In genomic region chr13:21050118-21050517, GRCm38 (mm10) we compare ENCODE assay signal across 13 mouse cellular contexts. TPM values are rescaled to one million over a fixed set of nuclear protein-coding genes. Genes with fewer than 3 reads are reported as not detected.
A peak's percentile ranks its signal among the peaks of the same experiment; 100 is the strongest.
DNase-seq lines count a peak whose midpoint lies in the region; ATAC-seq and TF ChIP-seq lines count a peak whose summit lies in the region.
"Had no signal": no experiment of that assay in that cellular context is flagged by ENCODE, and none has a peak within 500 bp of the region (broad histone marks: within the 10 kb centered on the region; RNA-seq: fewer than 3 reads in every experiment).

No protein-coding gene starts in this region.

- H3K4me1 ChIP-seq in heart, postnatal 0 days (ENCODE audit: control insufficient read depth, insufficient read depth): no peaks in the 10 kb centered on the region
- H3K4me1 ChIP-seq in heart, embryonic 11.5 days (ENCODE audit: control insufficient read depth, insufficient read depth, low read length): no peaks in the 10 kb centered on the region
- no peaks in the 10 kb centered on the region for H3K4me1 ChIP-seq in forebrain, postnatal 0 days (ENCODE audit: insufficient read depth)

- TF ChIP-seq EP300 in heart, postnatal 0 days (IDR thresholded peaks at IDR 0.05; ENCODE audit: low read depth): no peak

- no peak overlapping the region for H3K4me3 ChIP-seq in heart, postnatal 0 days (ENCODE audit: low read depth, low read length)
- no peak overlapping the region for H3K4me3 ChIP-seq in heart, embryonic 11.5 days (ENCODE audit: low read depth, low read length)
- no peak overlapping the region for H3K4me3 ChIP-seq in forebrain, postnatal 0 days (ENCODE audit: low read depth, low read length)
- H3K4me3 ChIP-seq: erythroblast, embryonic 14.5 days had no signal

- no peak overlapping the region for H3K27ac ChIP-seq in heart, postnatal 0 days (ENCODE audit: low read depth)
- no peak overlapping the region for H3K27ac ChIP-seq in heart, embryonic 11.5 days (ENCODE audit: low read depth, low read length)
- H3K27ac ChIP-seq in forebrain, postnatal 0 days (ENCODE audit: low read depth, low read length): no peak overlapping the region

- peak; percentile 34 for TF ChIP-seq CTCF in heart, postnatal 0 days (IDR thresholded peaks at IDR 0.05; ENCODE audit: low read depth)
- peak; percentile 68 for TF ChIP-seq CTCF in forebrain, postnatal 0 days (IDR thresholded peaks at IDR 0.05; ENCODE audit: low read depth)

- WGBS in heart, postnatal 0 days: 39% methylated on average over 1 of the region's 1 CpGs
- WGBS in heart, embryonic 11.5 days (ENCODE audit: insufficient replicate concordance): 53% methylated on average over 1 of the region's 1 CpGs
- 20% methylated on average over 1 of the region's 1 CpGs for WGBS in forebrain, postnatal 0 days

- ATAC-seq in heart, postnatal 0 days (ENCODE audit: insufficient read depth, low read depth): no peak
- no peak for ATAC-seq in heart, embryonic 11.5 days (replicated peaks; ENCODE audit: insufficient number of reproducible peaks, low FRiP score, low TSS enrichment)
- ATAC-seq in forebrain, postnatal 0 days: peak; percentile 75

- no peak overlapping the region for H3K9ac ChIP-seq in heart, postnatal 0 days (replicated peaks; ENCODE audit: low read depth, low read length)
- H3K9ac ChIP-seq in heart, embryonic 11.5 days (ENCODE audit: low read depth, low read length): no peak overlapping the region
- no peak overlapping the region for H3K9ac ChIP-seq in forebrain, postnatal 0 days

- no peaks in the 10 kb centered on the region for H3K9me3 ChIP-seq in heart, postnatal 0 days (replicated peaks; ENCODE audit: control insufficient read depth, low read length)
- no peaks in the 10 kb centered on the region for H3K9me3 ChIP-seq in heart, embryonic 11.5 days (replicated peaks; ENCODE audit: control insufficient read depth, low read length)
- no peaks in the 10 kb centered on the region for H3K9me3 ChIP-seq in forebrain, postnatal 0 days (ENCODE audit: low read length)

- H3K27me3 ChIP-seq in heart, postnatal 0 days (ENCODE audit: control insufficient read depth, insufficient read depth, low read length): no peaks in the 10 kb centered on the region
- no peaks in the 10 kb centered on the region for H3K27me3 ChIP-seq in heart, embryonic 11.5 days (ENCODE audit: control insufficient read depth, insufficient read depth, low read length)
- no peaks in the 10 kb centered on the region for H3K27me3 ChIP-seq in forebrain, postnatal 0 days (ENCODE audit: insufficient read depth, low read length)

- no peak for DNase-seq in heart, postnatal 0 days (ENCODE audit: low spot score)
- DNase-seq in right cerebral cortex, adult 18-20 months: peak; percentile 7
- DNase-seq in right cerebral cortex, postnatal 25 days: no peak
- DNase-seq in forebrain, postnatal 0 days: peak; percentile 67
- no peak for DNase-seq in adrenal gland, postnatal 4 days (ENCODE audit: low spot score in 2 of 2)
- DNase-seq in kidney, adult 11 months: no peak
- DNase-seq: heart, adult 18-20 months; kidney, adult 9 months; lung, postnatal 36 days had no signal

- no peaks in the 10 kb centered on the region for H3K36me3 ChIP-seq in heart, postnatal 0 days (replicated peaks; ENCODE audit: control insufficient read depth, insufficient read depth, low read length)
- H3K36me3 ChIP-seq in heart, embryonic 11.5 days (ENCODE audit: control insufficient read depth, insufficient read depth, low read length): no peaks in the 10 kb centered on the region
- H3K36me3 ChIP-seq in forebrain, postnatal 0 days (ENCODE audit: insufficient read depth): no peaks in the 10 kb centered on the region

- no peak overlapping the region for H3K4me2 ChIP-seq in heart, postnatal 0 days (ENCODE audit: low read depth, low read length)
- no peak overlapping the region for H3K4me2 ChIP-seq in heart, embryonic 11.5 days
- H3K4me2 ChIP-seq in forebrain, postnatal 0 days (ENCODE audit: low read depth): no peak overlapping the region

RNA-seq across cellular contexts. Expression of gene Olfr1370, which starts 24.6 kb away (rescaled TPM):
- not detected in 2 replicates for total RNA-seq in heart, postnatal 0 days (2014; rRNA removed; ENCODE audit: low replicate concordance)
- polyA plus RNA-seq in heart, postnatal 0 days (2015; fragmentation: Nextera tagmentation; extraction: Ambion mirVana): not detected in 2 replicates
- polyA plus RNA-seq in heart, embryonic 11.5 days (2014; fragmentation: Nextera tagmentation; extraction: Ambion mirVana): not detected in 2 replicates
- not detected in 2 replicates for total RNA-seq in forebrain, postnatal 0 days (2014; rRNA removed)
- polyA plus RNA-seq in forebrain, postnatal 0 days (2015; fragmentation: Nextera tagmentation; extraction: Ambion mirVana): not detected in 2 replicates
- not detected for total RNA-seq in adrenal gland, postnatal 4 days (2021)
- total RNA-seq: heart, adult 18-20 months; left cerebral cortex, postnatal 36 days had no signal
- polyA plus RNA-seq: erythroblast, embryonic 14.5 days; neural tube, embryonic 11.5 days had no signal

Comparison
In these comparisons a context has a peak if more than half of its experiments do, and no peak if none do; other contexts are left out.
1. DNase-seq: peak in right cerebral cortex, adult 18-20 months (single experiment) and forebrain, postnatal 0 days (single experiment); none in heart, postnatal 0 days (single experiment), right cerebral cortex, postnatal 25 days (single experiment), adrenal gland, postnatal 4 days (0 of 2) and kidney, adult 11 months (single experiment).